Mouse (Mus musculus): ENCODE measurements around the gene Crkl. TPM values are rescaled to one million over a fixed set of nuclear protein-coding genes. Genes with fewer than 3 reads are reported as not detected.

Crkl gene
- polyA plus RNA-seq, 1 experiment from 2014 or later = 29.1 TPM

- H3K4me3 ChIP-seq (ENCODE audit: low read depth, low read length) = no peak overlapping the region
- DNase-seq (ENCODE audit: low spot score) (no peak), ATAC-seq (ENCODE audit: low FRiP score, low TSS enrichment) (no peak)
- H3K4me2 ChIP-seq (replicated peaks; ENCODE audit: low read depth) = no peak overlapping the region
- TF ChIP-seq EP300 (optimal IDR thresholded peaks at IDR 0.05) (no peak), CTCF (IDR thresholded peaks at IDR 0.05; ENCODE audit: low read depth) (no peak)
- no peak overlapping the region for H3K9ac ChIP-seq (ENCODE audit: low read length)
- H3K9me3 ChIP-seq (ENCODE audit: control insufficient read depth, low read length) = no peaks in the 10 kb centered on the region
- H3K4me1 ChIP-seq (replicated peaks; ENCODE audit: control insufficient read depth, insufficient read depth) = peaks cover 3% of the 10 kb centered on the region; the same call in 1 of the 2 replicates
- WGBS = 83% methylated on average over 3 of the region's 3 CpGs
- H3K27ac ChIP-seq (replicated peaks) = no peak overlapping the region
- H3K36me3 ChIP-seq (ENCODE audit: control insufficient read depth, insufficient read depth, low read length) = peaks cover 42% of the 10 kb centered on the region
- H3K27me3 ChIP-seq (ENCODE audit: control insufficient read depth, insufficient read depth, low read length) = no peaks in the 10 kb centered on the region
Observed at GRCm38 (mm10) chr16:17525524-17525923, 73.7 kb downstream of the Crkl start.

- Histone ChIP-seq H3K9me3 (ENCODE audit: control insufficient read depth, low read length) (no peaks in the 10 kb centered on the region), H3K4me1 (replicated peaks; ENCODE audit: control insufficient read depth, insufficient read depth) (peaks cover 3% of the 10 kb centered on the region; the same call in 1 of the 2 replicates), H3K27me3 (ENCODE audit: control insufficient read depth, insufficient read depth, low read length) (no peaks in the 10 kb centered on the region), H3K9ac (ENCODE audit: low read length) (no peak overlapping the region), H3K4me2 (replicated peaks; ENCODE audit: low read depth) (no peak overlapping the region), H3K4me3 (ENCODE audit: low read depth, low read length) (no peak overlapping the region), H3K27ac (replicated peaks) (no peak overlapping the region), H3K36me3 (ENCODE audit: control insufficient read depth, insufficient read depth, low read length) (peaks cover 39% of the 10 kb centered on the region)
- no peak for DNase-seq (ENCODE audit: low spot score)
- ATAC-seq (ENCODE audit: low FRiP score, low TSS enrichment) = no peak
- WGBS = 89% methylated on average over 6 of the region's 6 CpGs
- TF ChIP-seq CTCF (IDR thresholded peaks at IDR 0.05; ENCODE audit: low read depth) = no peak
- no peak for TF ChIP-seq EP300 (optimal IDR thresholded peaks at IDR 0.05)
Observed at GRCm38 (mm10) chr16:17526223-17526622, 74.4 kb downstream of the Crkl start.

GRCm38 (mm10) chr16:17527606-17528005 is 75.8 kb downstream of the Crkl start:
- Histone ChIP-seq H3K27ac (replicated peaks) (no peak overlapping the region), H3K9me3 (ENCODE audit: control insufficient read depth, low read length) (no peaks in the 10 kb centered on the region), H3K4me2 (replicated peaks; ENCODE audit: low read depth) (no peak overlapping the region), H3K36me3 (ENCODE audit: control insufficient read depth, insufficient read depth, low read length) (peaks cover 33% of the 10 kb centered on the region), H3K27me3 (ENCODE audit: control insufficient read depth, insufficient read depth, low read length) (no peaks in the 10 kb centered on the region), H3K9ac (ENCODE audit: low read length) (no peak overlapping the region), H3K4me3 (ENCODE audit: low read depth, low read length) (no peak overlapping the region), H3K4me1 (replicated peaks; ENCODE audit: control insufficient read depth, insufficient read depth) (peaks cover 8% of the 10 kb centered on the region; the same call in 1 of the 2 replicates)
- no peak for TF ChIP-seq EP300 (optimal IDR thresholded peaks at IDR 0.05)
- no peak for TF ChIP-seq CTCF (IDR thresholded peaks at IDR 0.05; ENCODE audit: low read depth)
- ATAC-seq (ENCODE audit: low FRiP score, low TSS enrichment) = no peak
- DNase-seq (ENCODE audit: low spot score) = no peak

- TF ChIP-seq CTCF (IDR thresholded peaks at IDR 0.05; ENCODE audit: low read depth) (no peak), EP300 (optimal IDR thresholded peaks at IDR 0.05) (no peak)
- 91% methylated on average over 13 of the region's 13 CpGs for WGBS
Observed at GRCm38 (mm10) chr16:17528276-17528675, 76.5 kb downstream of the Crkl start.

GRCm38 (mm10) chr16:17529981-17530586 is 78.3 kb downstream of the Crkl start:
- Histone ChIP-seq H3K36me3 (ENCODE audit: control insufficient read depth, insufficient read depth, low read length) (peaks cover 18% of the 10 kb centered on the region), H3K27me3 (ENCODE audit: control insufficient read depth, insufficient read depth, low read length) (no peaks in the 10 kb centered on the region), H3K9me3 (ENCODE audit: control insufficient read depth, low read length) (no peaks in the 10 kb centered on the region), H3K4me2 (replicated peaks; ENCODE audit: low read depth) (peak overlapping the region; percentile 90), H3K4me3 (ENCODE audit: low read depth, low read length) (peak overlapping the region; percentile 66), H3K27ac (replicated peaks) (peak overlapping the region; percentile 99), H3K9ac (ENCODE audit: low read length) (peak overlapping the region; percentile 85), H3K4me1 (replicated peaks; ENCODE audit: control insufficient read depth, insufficient read depth) (peaks cover 8% of the 10 kb centered on the region; the same call in 1 of the 2 replicates)
- DNase-seq (ENCODE audit: low spot score) (peak; percentile 32), ATAC-seq (ENCODE audit: low FRiP score, low TSS enrichment) (no peak)
- WGBS = 10% methylated on average over 17 of the region's 17 CpGs
- no peak for TF ChIP-seq EP300 (optimal IDR thresholded peaks at IDR 0.05)
- no peak for TF ChIP-seq CTCF (IDR thresholded peaks at IDR 0.05; ENCODE audit: low read depth)

More at GRCm38 (mm10) chr16:17528276-17528675, 76.5 kb downstream of the Crkl start:
- DNase-seq (ENCODE audit: low spot score) = no peak
- peaks cover 8% of the 10 kb centered on the region; the same call in 1 of the 2 replicates for H3K4me1 ChIP-seq (replicated peaks; ENCODE audit: control insufficient read depth, insufficient read depth)
- ATAC-seq (ENCODE audit: low FRiP score, low TSS enrichment) = no peak
- H3K4me3 ChIP-seq (ENCODE audit: low read depth, low read length) = no peak overlapping the region
- H3K36me3 ChIP-seq (ENCODE audit: control insufficient read depth, insufficient read depth, low read length) = peaks cover 28% of the 10 kb centered on the region
- no peak overlapping the region for H3K4me2 ChIP-seq (replicated peaks; ENCODE audit: low read depth)
- H3K27me3 ChIP-seq (ENCODE audit: control insufficient read depth, insufficient read depth, low read length) = no peaks in the 10 kb centered on the region
- H3K9me3 ChIP-seq (ENCODE audit: control insufficient read depth, low read length) = no peaks in the 10 kb centered on the region
- H3K27ac ChIP-seq (replicated peaks) = no peak overlapping the region
- no peak overlapping the region for H3K9ac ChIP-seq (ENCODE audit: low read length)

- H3K4me2 ChIP-seq (replicated peaks; ENCODE audit: low read depth) = peak within 1 kb of the TSS; percentile 90
- DNase-seq (ENCODE audit: low spot score) = peak; percentile 98
- H3K36me3 ChIP-seq (ENCODE audit: control insufficient read depth, insufficient read depth, low read length) = peaks cover 18% of the 10 kb centered on the region
- peaks cover 8% of the 10 kb centered on the region; the same call in 1 of the 2 replicates for H3K4me1 ChIP-seq (replicated peaks; ENCODE audit: control insufficient read depth, insufficient read depth)
- H3K4me3 ChIP-seq (ENCODE audit: low read depth, low read length) = peak within 1 kb of the TSS; percentile 66
- H3K27me3 ChIP-seq (ENCODE audit: control insufficient read depth, insufficient read depth, low read length) = no peaks in the 10 kb centered on the region
- peak; percentile 97 for TF ChIP-seq EP300 (optimal IDR thresholded peaks at IDR 0.05)
- TF ChIP-seq CTCF (IDR thresholded peaks at IDR 0.05; ENCODE audit: low read depth) = no peak
- H3K27ac ChIP-seq (replicated peaks) = peak within 1 kb of the TSS; percentile 99
- H3K9me3 ChIP-seq (ENCODE audit: control insufficient read depth, low read length) = no peaks in the 10 kb centered on the region
- ATAC-seq (ENCODE audit: low FRiP score, low TSS enrichment) = peak; percentile 97
- H3K9ac ChIP-seq (ENCODE audit: low read length) = peak within 1 kb of the TSS; percentile 85
- WGBS = under 1% methylated on average over 67 of the region's 67 CpGs
Observed at GRCm38 (mm10) chr16:17530640-17531288, 79.0 kb downstream of the Crkl start, which contains the start of gene Thap7. Gene Thap7 (minus strand): TSS chr16:17531136.

All from stomach, postnatal 0 days (tissue).